Mouse (Mus musculus) stomach, embryonic 16.5 days (tissue): ENCODE results near the gene Cfap161. TPM values are rescaled to one million over a fixed set of nuclear protein-coding genes. Genes with fewer than 3 reads are reported as not detected.

Experiments
- ATAC-seq: fragments of 200-750 bp; cut with Nextera tagmentation; 2 replicates; pipeline ENCODE4 v1.8.0; 2017; ENCODE audit warnings: moderate number of reproducible peaks, moderate TSS enrichment; ENCODE audit not compliant: insufficient read depth, low FRiP score
- H3K27ac ChIP-seq: fragments of 300-500 bp; sonication (generic); 2 replicates; pipeline ENCODE4 v1.5.1; 2014; ENCODE audit warnings: low read length
- H3K27me3 ChIP-seq: fragments of 300-500 bp; sonication (generic); 2 replicates; pipeline ENCODE4 v1.6.1; 2014; ENCODE audit warnings: low read length, control low read depth, mixed read lengths; ENCODE audit not compliant: control insufficient read depth, insufficient read depth
- H3K36me3 ChIP-seq: fragments of 300-500 bp; sonication (generic); 2 replicates; pipeline ENCODE4 v1.6.1; 2014; ENCODE audit warnings: low read length; ENCODE audit not compliant: control insufficient read depth, insufficient read depth
- H3K4me1 ChIP-seq: fragments of 300-500 bp; sonication (generic); 2 replicates; pipeline ENCODE4 v1.6.1; 2014; ENCODE audit warnings: low read length, control low read depth, mixed read lengths; ENCODE audit not compliant: control insufficient read depth, insufficient read depth
- H3K4me2 ChIP-seq: fragments of 300-500 bp; sonication (generic); 2 replicates; pipeline ENCODE4 v1.6.1; 2014; ENCODE audit warnings: low read depth, low read length, mixed read lengths
- H3K4me3 ChIP-seq: fragments of 300-500 bp; sonication (generic); replicated peaks from 2 replicates; pipeline ENCODE4 v1.5.1; 2014; ENCODE audit warnings: mild to moderate bottlenecking, low read length
- H3K9ac ChIP-seq: fragments of 300-500 bp; sonication (generic); 2 replicates; pipeline ENCODE4 v1.6.1; 2014; ENCODE audit warnings: low read length
- H3K9me3 ChIP-seq: fragments of 300-500 bp; sonication (generic); replicated peaks from 2 replicates; pipeline ENCODE4 v1.6.1; 2016; ENCODE audit warnings: low read length, control low read depth; ENCODE audit not compliant: control insufficient read depth
- WGBS: fragments of 180-500 bp; shearing (Covaris S2); extraction: QIAGEN DNeasy Blood & Tissue Kit; methylation state at CpG from one replicate; pipeline ENCODE4 v1.1.7; 2014; 5-methylcytosine and 5-hydroxymethylcytosine counted together
- polyA plus RNA-seq: library from polyadenylated mRNA; unstranded; fragments of >200 nt; fragmentation: Nextera tagmentation; extraction: Ambion mirVana; gene quantifications from 2 replicates; pipeline ENCODE4 v1.2.1, GENCODE M21; 2015

Cfap161 gene
- polyA plus RNA-seq, 1 experiment from 2014 or later = not detected

- H3K4me3 ChIP-seq = no peak overlapping the region
- H3K27ac ChIP-seq = no peak overlapping the region
- H3K36me3 ChIP-seq = no peaks in the 10 kb centered on the region
- no peak for ATAC-seq
- no peak overlapping the region for H3K4me2 ChIP-seq
- no peaks in the 10 kb centered on the region for H3K27me3 ChIP-seq
- no peak overlapping the region for H3K9ac ChIP-seq
- 56% methylated on average over 1 of the region's 1 CpGs for WGBS
- H3K4me1 ChIP-seq = peaks cover 11% of the 10 kb centered on the region
- no peaks in the 10 kb centered on the region for H3K9me3 ChIP-seq
Observed at GRCm38 (mm10) chr7:83815646-83816045, 21.0 kb upstream of the Cfap161 start.

- peak overlapping the region; percentile 57 for H3K9ac ChIP-seq
- no peaks in the 10 kb centered on the region for H3K27me3 ChIP-seq
- no peaks in the 10 kb centered on the region for H3K36me3 ChIP-seq
- 19% methylated on average over 4 of the region's 4 CpGs for WGBS
- peak; percentile 41; the same call in 1 of the 2 replicates for ATAC-seq
- H3K4me1 ChIP-seq = peaks cover 20% of the 10 kb centered on the region
- no peak overlapping the region; the same call in 1 of the 2 replicates for H3K4me2 ChIP-seq
- peak overlapping the region; percentile 75 for H3K27ac ChIP-seq
- H3K9me3 ChIP-seq = no peaks in the 10 kb centered on the region
- no peak overlapping the region for H3K4me3 ChIP-seq
Observed at GRCm38 (mm10) chr7:83813993-83814392, 19.3 kb upstream of the Cfap161 start.

- Histone ChIP-seq H3K9ac (peak overlapping the region; percentile 57; the same call in 1 of the 2 replicates), H3K27me3 (no peaks in the 10 kb centered on the region), H3K27ac (peak overlapping the region; percentile 75), H3K4me1 (peaks cover 20% of the 10 kb centered on the region), H3K36me3 (no peaks in the 10 kb centered on the region), H3K4me2 (no peak overlapping the region; the same call in 1 of the 2 replicates), H3K9me3 (no peaks in the 10 kb centered on the region), H3K4me3 (no peak overlapping the region)
- WGBS = 16% methylated on average over 3 of the region's 3 CpGs
- ATAC-seq = no peak
Observed at GRCm38 (mm10) chr7:83813465-83813864, 18.8 kb upstream of the Cfap161 start.

DNA sequence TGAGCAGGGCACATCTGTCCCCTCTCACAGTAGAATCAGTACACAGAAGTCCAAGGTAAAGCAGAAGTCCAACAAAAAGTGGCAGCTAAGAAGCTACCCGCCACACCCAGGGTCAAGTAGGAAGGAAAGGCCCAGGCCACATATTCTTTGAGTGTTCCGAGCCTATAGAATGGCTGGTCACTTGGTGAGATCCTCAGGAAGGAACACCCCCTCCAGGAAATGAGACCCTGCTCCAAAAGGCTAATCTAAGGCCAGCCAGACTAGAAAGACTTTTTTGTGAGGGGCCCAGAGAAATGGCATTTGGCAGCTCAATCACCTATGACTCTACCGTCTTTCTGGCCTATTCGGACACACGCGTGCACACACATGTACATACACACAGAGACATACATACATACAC, 18.3 kb upstream of the Cfap161 start:
- H3K27me3 ChIP-seq = no peaks in the 10 kb centered on the region
- ATAC-seq = no peak
- H3K4me1 ChIP-seq = peaks cover 20% of the 10 kb centered on the region
- no peak overlapping the region for H3K4me3 ChIP-seq
- no peaks in the 10 kb centered on the region for H3K36me3 ChIP-seq
- H3K9me3 ChIP-seq = no peaks in the 10 kb centered on the region
- WGBS = 89% methylated on average over 6 of the region's 6 CpGs
- H3K27ac ChIP-seq = peak overlapping the region; percentile 75
- H3K9ac ChIP-seq = no peak overlapping the region
- no peak overlapping the region for H3K4me2 ChIP-seq

- Histone ChIP-seq H3K27me3 (no peaks in the 10 kb centered on the region), H3K9me3 (no peaks in the 10 kb centered on the region), H3K4me3 (no peak overlapping the region), H3K4me1 (peaks cover 20% of the 10 kb centered on the region), H3K27ac (peak overlapping the region; percentile 75; the same call in 1 of the 2 replicates), H3K9ac (no peak overlapping the region), H3K4me2 (no peak overlapping the region), H3K36me3 (no peaks in the 10 kb centered on the region)
- no peak for ATAC-seq
- WGBS = 85% methylated on average over 10 of the region's 10 CpGs
Observed at GRCm38 (mm10) chr7:83812581-83812980, 17.9 kb upstream of the Cfap161 start.

DNA sequence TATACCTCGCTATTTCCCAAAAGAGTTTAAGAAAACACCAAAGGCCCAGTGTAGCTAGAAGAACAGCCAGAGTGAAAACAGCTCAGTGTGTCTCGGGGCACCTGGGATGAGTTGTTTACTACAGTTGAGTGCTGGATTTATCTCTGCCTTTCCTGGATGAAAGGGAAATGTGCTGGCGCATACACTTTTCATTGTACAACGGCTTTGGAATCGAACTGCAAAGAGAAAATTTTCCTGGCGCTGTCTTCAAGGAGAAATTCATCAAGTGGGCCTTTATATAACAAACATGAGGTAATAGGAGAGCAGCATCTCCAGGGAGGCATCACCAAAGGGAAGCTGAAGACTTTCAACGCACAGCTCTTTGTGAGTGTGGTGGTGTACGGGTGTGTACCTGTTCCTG, 17.2 kb upstream of the Cfap161 start:
- H3K9ac ChIP-seq = no peak overlapping the region
- no peak overlapping the region for H3K4me3 ChIP-seq
- H3K27ac ChIP-seq = peak overlapping the region; percentile 42; the same call in 1 of the 2 replicates
- no peaks in the 10 kb centered on the region for H3K9me3 ChIP-seq
- H3K36me3 ChIP-seq = no peaks in the 10 kb centered on the region
- no peaks in the 10 kb centered on the region for H3K27me3 ChIP-seq
- no peak for ATAC-seq
- 59% methylated on average over 8 of the region's 8 CpGs for WGBS
- no peak overlapping the region for H3K4me2 ChIP-seq
- peaks cover 20% of the 10 kb centered on the region for H3K4me1 ChIP-seq

DNA sequence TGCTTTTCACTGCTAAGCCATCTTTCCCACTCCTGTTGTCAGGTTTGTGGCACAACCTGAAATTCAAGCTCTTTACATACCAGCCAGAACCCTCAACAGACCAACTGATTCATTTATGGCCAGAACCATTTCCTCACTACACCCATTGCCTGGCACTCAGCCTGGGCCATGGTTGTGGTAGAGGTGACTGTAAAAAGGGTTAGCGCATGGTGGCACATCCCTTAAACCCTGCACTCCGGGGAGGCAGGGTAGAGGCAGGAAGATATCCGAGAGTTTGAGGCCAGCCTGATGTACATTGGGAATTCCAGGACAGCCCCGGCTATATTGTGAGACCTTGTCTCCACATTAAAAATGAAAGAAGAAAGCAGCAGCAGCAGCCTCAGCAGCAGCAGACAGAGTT, 16.8 kb upstream of the Cfap161 start:
- 84% methylated on average over 4 of the region's 4 CpGs for WGBS

DNA sequence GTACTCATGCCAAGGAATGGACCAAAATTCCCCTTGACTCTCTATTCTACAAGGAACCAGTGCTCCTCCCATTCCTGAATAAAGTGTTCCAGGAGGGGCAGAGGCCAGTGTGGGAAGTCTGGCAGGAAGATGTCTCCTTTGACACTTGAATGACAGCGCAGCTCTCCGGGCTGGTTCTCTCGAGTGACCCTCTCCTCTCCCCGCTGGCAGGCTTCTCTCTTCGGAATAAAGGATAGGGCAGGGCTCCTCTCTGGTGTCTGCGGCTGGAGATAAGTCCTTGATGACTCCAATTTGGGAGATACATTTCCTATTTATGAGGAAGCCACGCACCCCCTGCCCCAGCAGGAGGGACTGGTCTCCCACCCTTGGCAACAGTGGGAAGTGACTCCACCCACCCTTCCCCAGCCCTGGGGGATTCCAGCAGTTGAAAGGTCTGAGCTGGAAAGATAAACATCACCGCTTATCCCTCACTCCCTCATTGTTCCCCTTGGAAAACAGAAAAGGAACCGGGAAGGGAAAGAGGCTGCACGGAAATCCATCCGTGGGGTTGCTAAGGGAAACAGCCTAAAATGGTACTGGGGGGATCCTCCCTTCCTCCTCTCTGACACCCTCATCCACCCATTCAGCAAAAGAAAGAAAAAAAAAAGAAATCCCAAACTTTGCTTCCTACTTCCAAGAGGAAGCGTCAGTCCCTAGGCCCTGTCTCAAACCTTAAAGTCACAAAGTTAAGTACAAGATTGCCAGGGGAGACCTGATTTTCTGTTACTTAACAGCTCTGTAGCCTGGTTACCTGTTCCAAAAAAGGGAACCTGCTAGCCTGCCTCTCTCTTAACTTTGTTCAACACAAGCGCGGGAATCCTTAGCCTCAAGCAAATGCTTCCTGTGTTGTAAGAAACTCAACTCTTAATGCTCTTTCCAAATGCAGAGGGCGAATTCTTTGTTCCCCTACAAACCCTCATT, 15.7 kb upstream of the Cfap161 start:
- no peak overlapping the region; the same call in 1 of the 2 replicates for H3K9ac ChIP-seq
- 20% methylated on average over 15 of the region's 15 CpGs for WGBS
- H3K27ac ChIP-seq = peak overlapping the region; percentile 42
- H3K4me3 ChIP-seq = no peak overlapping the region
- peak; percentile 51 for ATAC-seq
- H3K27me3 ChIP-seq = no peaks in the 10 kb centered on the region
- no peaks in the 10 kb centered on the region for H3K36me3 ChIP-seq
- H3K4me2 ChIP-seq = peak overlapping the region; percentile 41
- H3K9me3 ChIP-seq = no peaks in the 10 kb centered on the region
- peaks cover 20% of the 10 kb centered on the region for H3K4me1 ChIP-seq

More for the DNA sequence above, 16.8 kb upstream of the Cfap161 start:
- no peak for ATAC-seq
- Histone ChIP-seq H3K4me2 (no peak overlapping the region), H3K4me3 (no peak overlapping the region), H3K27ac (peak overlapping the region; percentile 42; the same call in 1 of the 2 replicates), H3K36me3 (no peaks in the 10 kb centered on the region), H3K9ac (no peak overlapping the region), H3K9me3 (no peaks in the 10 kb centered on the region), H3K4me1 (peaks cover 20% of the 10 kb centered on the region), H3K27me3 (no peaks in the 10 kb centered on the region)

DNA sequence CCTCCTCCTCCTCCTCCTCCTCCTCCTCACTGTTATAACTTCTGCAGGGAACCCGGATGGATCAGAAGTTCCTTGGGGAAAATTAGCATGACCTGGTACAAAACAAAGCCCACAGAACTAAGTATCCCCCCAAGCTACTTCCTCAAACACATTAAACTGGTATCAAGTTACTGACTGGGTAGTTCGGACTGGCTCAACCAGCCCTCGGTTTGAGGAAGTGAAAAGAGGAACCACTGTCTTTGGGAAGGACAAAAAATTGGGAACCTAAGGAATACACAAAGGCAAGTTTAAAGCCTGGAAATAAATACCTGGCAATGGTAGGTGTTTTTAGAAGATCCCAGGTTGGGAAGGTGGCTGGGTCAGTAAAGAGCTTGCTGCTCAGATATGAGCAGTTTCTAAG, 15.0 kb upstream of the Cfap161 start:
- peak overlapping the region; percentile 41; the same call in 1 of the 2 replicates for H3K4me2 ChIP-seq
- H3K4me3 ChIP-seq = no peak overlapping the region
- H3K27me3 ChIP-seq = no peaks in the 10 kb centered on the region
- H3K9me3 ChIP-seq = no peaks in the 10 kb centered on the region
- ATAC-seq = no peak
- peak overlapping the region; percentile 60 for H3K27ac ChIP-seq
- no peak overlapping the region for H3K9ac ChIP-seq
- H3K36me3 ChIP-seq = no peaks in the 10 kb centered on the region
- H3K4me1 ChIP-seq = peaks cover 20% of the 10 kb centered on the region
- 15% methylated on average over 3 of the region's 3 CpGs for WGBS
